Mouse (Mus musculus) stomach, embryonic 14.5 days (tissue): ENCODE results near the gene Arl14. TPM values are rescaled to one million over a fixed set of nuclear protein-coding genes. Genes with fewer than 3 reads are reported as not detected.

ENCODE experiments used
- ATAC-seq: fragments of 200-750 bp; cut with Nextera tagmentation; 2 replicates; pipeline ENCODE4 v1.8.0; 2017; ENCODE audit warnings: low read depth, moderate TSS enrichment; ENCODE audit not compliant: insufficient number of reproducible peaks, insufficient read depth, low FRiP score
- H3K27ac ChIP-seq: fragments of 300-500 bp; sonication (generic); 2 replicates; pipeline ENCODE4 v1.5.1; 2014; ENCODE audit warnings: mild to moderate bottlenecking, low read length, moderate library complexity, mixed read lengths
- H3K27me3 ChIP-seq: fragments of 300-500 bp; sonication (generic); 2 replicates; pipeline ENCODE4 v1.6.1; 2014; ENCODE audit warnings: low read length, control low read depth, mixed read lengths; ENCODE audit not compliant: control insufficient read depth, insufficient read depth
- H3K36me3 ChIP-seq: fragments of 300-500 bp; sonication (generic); 2 replicates; pipeline ENCODE4 v1.6.1; 2014; ENCODE audit warnings: mild to moderate bottlenecking, control low read depth, low read length, moderate library complexity, mixed read lengths; ENCODE audit not compliant: control insufficient read depth, insufficient read depth
- H3K4me1 ChIP-seq: fragments of 300-500 bp; sonication (generic); 2 replicates; pipeline ENCODE4 v1.6.1; 2014; ENCODE audit warnings: low read length, control low read depth, mixed read lengths; ENCODE audit not compliant: control insufficient read depth, insufficient read depth
- H3K4me2 ChIP-seq: fragments of 300-500 bp; sonication (generic); replicated peaks from 2 replicates; pipeline ENCODE4 v1.6.1; 2014; ENCODE audit warnings: low read depth, low read length, control low read depth
- H3K4me3 ChIP-seq: fragments of 300-500 bp; sonication (generic); 2 replicates; pipeline ENCODE4 v1.5.1; 2014; ENCODE audit warnings: low read depth, low read length, control low read depth
- H3K9ac ChIP-seq: fragments of 300-500 bp; sonication (generic); replicated peaks from 2 replicates; pipeline ENCODE4 v1.6.1; 2014; ENCODE audit warnings: low read depth, mild to moderate bottlenecking, control low read depth, low read length, moderate library complexity, mixed read lengths
- H3K9me3 ChIP-seq: fragments of 300-500 bp; sonication (generic); 2 replicates; pipeline ENCODE4 v1.6.1; 2016; ENCODE audit warnings: low read depth, low read length, control low read depth; ENCODE audit not compliant: control insufficient read depth
- WGBS: fragments of 180-500 bp; shearing (Covaris S2); extraction: QIAGEN DNeasy Blood & Tissue Kit; methylation state at CpG from one replicate; pipeline ENCODE4 v1.1.7; 2014; 5-methylcytosine and 5-hydroxymethylcytosine counted together
- polyA plus RNA-seq: library from polyadenylated mRNA; unstranded; fragments of >200 nt; fragmentation: Nextera tagmentation; extraction: Ambion mirVana; gene quantifications from 2 replicates; pipeline ENCODE4 v1.2.1, GENCODE M21; 2014

Arl14 gene
- 11.7 and 12.2 TPM in 2 replicates for polyA plus RNA-seq

DNA sequence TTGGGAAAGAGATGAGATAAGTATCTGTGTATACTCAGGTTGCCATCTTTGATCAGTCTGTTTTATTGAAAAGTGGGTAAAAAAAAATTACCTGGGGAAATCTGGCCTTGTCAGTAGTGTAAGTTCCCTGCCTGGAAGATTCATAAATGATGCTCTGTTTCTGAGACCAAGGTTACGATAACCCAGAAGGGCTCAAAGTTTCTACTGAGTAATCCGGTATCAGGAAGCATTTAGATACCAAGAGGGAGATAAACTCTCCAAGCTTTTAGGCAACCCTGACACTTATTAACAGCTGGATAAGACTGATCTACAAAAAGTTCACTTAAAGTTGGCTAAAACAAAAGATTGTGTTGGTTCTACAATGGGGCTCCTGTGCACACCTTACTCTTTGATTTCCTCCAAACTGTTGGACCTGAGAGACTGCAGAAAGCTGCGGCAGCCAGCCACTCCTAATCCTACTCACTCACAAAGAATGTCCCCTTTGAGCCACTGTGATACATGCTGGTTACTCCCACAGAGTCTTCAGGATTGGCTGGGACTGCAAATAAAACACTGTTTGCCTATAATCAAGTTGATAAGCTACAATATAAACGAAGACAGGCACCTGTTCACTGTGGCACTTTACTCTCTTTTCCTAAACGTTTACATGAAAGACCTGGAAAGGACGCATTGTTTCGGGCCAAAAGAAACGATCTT is at the start of gene Arl14:
Gene Arl14, plus strand, starts transcription at position 614 of the 696 bp plus-strand sequence.
- no peaks in the 10 kb centered on the region for H3K4me1 ChIP-seq
- peak; percentile 91 for ATAC-seq
- peak within 1 kb of the TSS; percentile 23 for H3K4me3 ChIP-seq
- no peaks in the 10 kb centered on the region for H3K27me3 ChIP-seq
- H3K36me3 ChIP-seq = no peaks in the 10 kb centered on the region
- peak within 1 kb of the TSS; percentile 29 for H3K4me2 ChIP-seq
- WGBS = 41% methylated on average over 8 of the region's 8 CpGs
- no peak within 1 kb of the TSS for H3K9ac ChIP-seq
- peak within 1 kb of the TSS; percentile 63; the same call in 1 of the 2 replicates for H3K27ac ChIP-seq
- H3K9me3 ChIP-seq = no peaks in the 10 kb centered on the region

DNA sequence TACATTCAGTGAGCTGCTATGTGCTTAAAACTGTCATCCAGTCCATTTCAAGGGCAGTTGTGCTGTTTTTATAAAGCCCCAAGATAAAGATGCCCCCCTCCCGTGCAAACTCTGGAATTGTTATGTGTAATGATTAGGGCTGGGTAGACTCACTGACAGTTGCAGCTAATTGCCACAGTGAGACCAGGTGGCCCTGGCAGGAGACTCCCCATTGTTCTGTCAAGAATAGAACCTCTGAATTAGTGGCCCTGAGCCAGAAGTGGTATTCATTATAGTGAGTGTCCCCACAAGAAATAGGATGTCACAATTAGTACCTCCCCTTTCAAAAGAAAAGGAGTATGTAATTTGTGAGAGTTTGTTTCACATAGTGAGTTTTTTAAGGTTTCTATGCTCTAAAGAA is 47.0 kb upstream of the Arl14 start:
- Histone ChIP-seq H3K27ac (no peak overlapping the region), H3K9ac (no peak overlapping the region), H3K4me2 (no peak overlapping the region), H3K27me3 (no peaks in the 10 kb centered on the region), H3K9me3 (no peaks in the 10 kb centered on the region), H3K4me1 (no peaks in the 10 kb centered on the region), H3K4me3 (no peak overlapping the region), H3K36me3 (no peaks in the 10 kb centered on the region)
- ATAC-seq = no peak
- WGBS = 50% methylated on average over 1 of the region's 1 CpGs

DNA sequence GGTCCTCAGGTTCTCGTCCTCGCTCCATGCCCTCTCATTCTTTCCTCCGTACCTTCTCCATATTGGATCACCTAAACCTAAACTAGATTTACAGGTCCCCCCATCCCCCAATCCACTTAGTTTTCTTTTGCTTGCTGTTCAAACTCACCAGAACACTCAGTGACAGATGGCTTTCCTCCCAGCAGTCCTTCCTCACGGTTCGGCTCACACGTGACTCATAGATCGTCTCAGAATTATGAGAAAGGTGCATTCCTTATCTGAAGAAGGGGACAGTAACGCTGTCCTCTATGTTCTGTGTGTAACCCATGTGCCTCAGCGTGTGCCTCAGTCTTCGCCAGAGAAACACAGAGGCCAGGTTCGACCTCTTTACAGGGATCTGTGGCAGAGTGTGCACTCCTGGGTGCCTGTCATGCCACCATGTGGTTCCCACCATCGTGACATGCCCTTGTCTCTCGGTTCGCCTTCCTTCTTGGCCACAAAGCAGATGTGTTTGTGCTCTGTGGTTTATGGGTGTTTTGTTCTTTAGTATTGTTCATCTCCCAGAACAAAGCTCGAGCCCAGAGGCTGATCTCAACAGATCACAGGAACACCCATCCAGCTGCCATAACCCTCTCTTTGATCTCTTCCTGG is 44.9 kb upstream of the Arl14 start:
- Histone ChIP-seq H3K27me3 (no peaks in the 10 kb centered on the region), H3K4me1 (no peaks in the 10 kb centered on the region), H3K4me3 (no peak overlapping the region), H3K27ac (no peak overlapping the region), H3K36me3 (no peaks in the 10 kb centered on the region), H3K9me3 (no peaks in the 10 kb centered on the region), H3K4me2 (no peak overlapping the region), H3K9ac (no peak overlapping the region)
- 72% methylated on average over 15 of the region's 15 CpGs for WGBS
- ATAC-seq = no peak

DNA sequence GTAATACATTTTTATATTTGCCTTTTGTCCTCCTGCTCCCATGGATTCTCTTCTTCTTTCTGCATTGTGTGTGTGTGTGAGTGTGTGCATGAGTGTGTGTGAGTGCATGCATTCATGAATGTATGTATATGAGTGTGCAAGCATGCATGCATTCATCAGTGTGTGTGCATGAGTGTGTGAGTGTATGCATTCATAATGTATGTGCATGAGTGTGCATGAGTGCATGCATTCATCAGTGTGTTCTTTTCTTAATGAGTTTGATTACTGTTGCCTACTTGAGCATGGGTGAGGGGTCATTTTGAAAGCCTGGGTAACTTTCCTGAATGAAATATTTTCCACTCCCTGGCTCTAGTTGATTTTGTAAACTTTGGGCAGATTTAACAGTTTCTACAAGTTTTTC is 44.3 kb upstream of the Arl14 start:
- no peak overlapping the region for H3K9ac ChIP-seq
- no peak for ATAC-seq
- no peaks in the 10 kb centered on the region for H3K4me1 ChIP-seq
- H3K4me3 ChIP-seq = no peak overlapping the region
- no peaks in the 10 kb centered on the region for H3K9me3 ChIP-seq
- H3K27ac ChIP-seq = no peak overlapping the region
- H3K4me2 ChIP-seq = no peak overlapping the region
- H3K36me3 ChIP-seq = no peaks in the 10 kb centered on the region
- no peaks in the 10 kb centered on the region for H3K27me3 ChIP-seq

DNA sequence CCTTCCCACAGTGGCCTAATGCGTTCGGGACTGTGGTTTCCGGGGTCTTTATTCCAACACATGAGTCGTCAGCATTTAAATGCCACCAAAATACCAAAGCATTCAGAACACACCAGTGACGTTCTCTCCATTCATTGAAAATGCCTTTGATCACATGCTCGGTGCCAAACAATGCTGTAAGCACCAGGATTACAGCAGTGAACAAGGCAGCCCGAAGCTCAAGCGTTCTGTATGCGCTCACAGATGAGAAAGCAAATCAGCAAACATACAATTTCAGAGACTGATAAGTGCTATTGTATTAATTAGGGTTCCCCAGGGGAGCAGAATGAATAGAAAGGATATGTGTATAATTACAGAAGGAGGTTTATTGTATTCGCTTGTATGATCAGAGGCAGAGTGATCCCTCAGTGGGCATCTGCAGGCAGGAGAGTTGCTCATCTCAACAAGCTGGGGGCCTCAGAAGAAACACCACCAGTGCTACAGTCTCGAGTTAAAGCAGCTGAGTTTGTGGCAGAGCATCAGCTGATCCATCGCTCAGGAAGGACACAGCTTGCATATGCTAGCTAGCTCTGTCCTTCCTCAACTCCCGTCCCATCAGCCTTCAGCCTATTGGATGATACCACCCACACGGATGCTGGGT is 43.7 kb upstream of the Arl14 start:
- H3K27me3 ChIP-seq = no peaks in the 10 kb centered on the region
- ATAC-seq = no peak
- no peak overlapping the region for H3K27ac ChIP-seq
- no peaks in the 10 kb centered on the region for H3K36me3 ChIP-seq
- WGBS = 74% methylated on average over 14 of the region's 14 CpGs
- H3K9ac ChIP-seq = no peak overlapping the region
- no peaks in the 10 kb centered on the region for H3K4me1 ChIP-seq
- H3K4me2 ChIP-seq = no peak overlapping the region
- no peaks in the 10 kb centered on the region for H3K9me3 ChIP-seq
- H3K4me3 ChIP-seq = no peak overlapping the region

DNA sequence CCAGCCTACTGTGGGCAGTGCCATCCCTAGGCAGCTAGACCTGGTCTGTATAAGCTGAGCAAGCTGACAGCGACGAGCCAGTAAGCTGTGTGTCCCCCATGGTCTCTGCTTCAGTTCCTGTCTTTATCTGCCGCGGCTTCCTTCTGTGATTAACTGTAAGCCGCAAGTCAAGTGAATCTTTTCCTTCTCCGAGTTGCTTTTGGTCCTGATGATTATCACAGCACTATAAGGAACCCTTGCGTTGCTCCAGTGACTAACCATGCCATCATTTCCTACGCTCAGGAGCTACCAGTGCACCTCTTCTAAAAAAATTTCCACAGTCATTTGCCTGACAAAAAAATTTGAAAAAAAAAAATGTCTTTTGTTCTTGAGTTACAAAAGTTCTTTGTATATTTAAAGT is 40.7 kb upstream of the Arl14 start:
- Histone ChIP-seq H3K27ac (no peak overlapping the region), H3K9ac (no peak overlapping the region), H3K36me3 (no peaks in the 10 kb centered on the region), H3K4me2 (no peak overlapping the region), H3K9me3 (no peaks in the 10 kb centered on the region), H3K4me1 (no peaks in the 10 kb centered on the region), H3K27me3 (no peaks in the 10 kb centered on the region), H3K4me3 (no peak overlapping the region)
- WGBS = 91% methylated on average over 8 of the region's 8 CpGs
- ATAC-seq = no peak

DNA sequence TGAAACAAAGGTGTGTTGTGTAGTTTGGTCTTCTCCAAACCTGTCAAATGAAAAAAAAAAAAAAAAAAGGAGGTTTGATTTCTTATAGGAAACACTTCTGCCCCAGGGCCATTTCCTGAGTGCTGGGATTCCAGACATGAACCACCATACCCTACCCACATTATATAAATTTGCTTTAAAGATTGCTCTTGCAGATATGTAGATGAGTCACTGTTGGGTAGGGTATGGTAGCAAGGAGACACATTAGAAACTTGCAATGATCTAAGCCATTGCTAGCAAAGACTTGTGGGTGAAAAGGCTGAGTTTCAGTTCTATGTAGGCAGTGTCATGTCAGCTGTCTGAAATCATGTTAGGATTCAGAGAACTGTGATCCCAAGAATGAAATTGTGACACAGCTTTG is 40.0 kb upstream of the Arl14 start:
- Histone ChIP-seq H3K4me3 (no peak overlapping the region), H3K9ac (no peak overlapping the region), H3K4me1 (no peaks in the 10 kb centered on the region), H3K27me3 (no peaks in the 10 kb centered on the region), H3K27ac (no peak overlapping the region), H3K9me3 (no peaks in the 10 kb centered on the region), H3K36me3 (no peaks in the 10 kb centered on the region), H3K4me2 (no peak overlapping the region)
- no peak for ATAC-seq

DNA sequence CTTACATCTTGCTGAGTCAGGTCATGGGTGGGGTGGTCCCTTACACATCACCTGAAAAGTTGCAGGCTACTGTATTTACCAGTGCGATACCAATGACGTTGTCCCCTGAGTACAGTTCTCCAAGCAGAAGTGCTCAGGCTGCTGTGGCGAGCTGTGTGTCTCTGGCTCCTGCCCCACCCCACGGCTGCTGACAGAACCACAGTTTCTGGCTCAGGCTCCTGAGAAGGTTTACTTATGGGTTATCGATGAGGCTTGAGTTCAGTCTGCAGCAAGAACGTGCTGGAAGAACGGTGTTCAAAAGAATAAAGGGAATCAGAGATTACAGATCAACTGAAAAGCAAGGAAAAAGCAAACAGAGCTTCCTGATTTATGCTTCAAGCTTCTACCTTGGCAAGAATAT is 37.0 kb upstream of the Arl14 start:
- Histone ChIP-seq H3K36me3 (no peaks in the 10 kb centered on the region), H3K4me2 (no peak overlapping the region), H3K4me3 (no peak overlapping the region), H3K27me3 (no peaks in the 10 kb centered on the region), H3K27ac (no peak overlapping the region), H3K9ac (no peak overlapping the region), H3K9me3 (no peaks in the 10 kb centered on the region), H3K4me1 (no peaks in the 10 kb centered on the region)
- 0 out of 2 replicates have a peak, but pooled peaks have one; percentile 49 for ATAC-seq
- 71% methylated on average over 7 of the region's 7 CpGs for WGBS
